Mouse (Mus musculus): ENCODE results near the gene Mdm2. TPM values are rescaled to one million over a fixed set of nuclear protein-coding genes. Genes with fewer than 3 reads are reported as not detected.
"Not testable (repeated sequence)": the region's sequence is repeated elsewhere in the genome, so short reads cannot be mapped to it uniquely, and the experiment has no call there.

Gene Mdm2
- polyA plus RNA-seq, 1 experiment from 2014 or later = 76.5 TPM

DNA sequence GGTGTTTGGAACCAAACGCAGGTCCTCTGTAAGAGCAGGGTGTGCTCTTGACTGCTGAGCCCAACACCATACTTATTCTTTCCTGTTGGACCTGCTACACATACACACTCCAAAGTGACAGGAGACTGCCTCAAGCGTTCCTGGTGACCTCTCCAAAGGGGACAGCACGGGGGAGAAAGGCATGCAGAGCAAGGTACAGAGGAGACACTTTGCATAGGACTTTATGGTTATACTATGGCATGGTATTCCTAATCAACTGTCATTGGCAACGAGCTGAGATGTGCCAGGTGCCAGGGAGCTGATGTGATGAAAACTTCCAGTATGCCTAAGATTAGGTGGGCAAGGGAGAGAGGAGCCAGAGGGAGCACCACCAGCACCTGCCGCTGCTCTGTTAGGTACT, 26.0 kb upstream of the Mdm2 start:
- Histone ChIP-seq H3K9me3 (no peaks in the 10 kb centered on the region), H3K4me3 (replicated peaks) (no peak overlapping the region), H3K36me3 (replicated peaks) (peaks cover 43% of the 10 kb centered on the region), H3K9ac (no peak overlapping the region), H3K27ac (no peak overlapping the region), H3K27me3 (no peaks in the 10 kb centered on the region), H3K4me1 (no peaks in the 10 kb centered on the region), H3K4me2 (no peak overlapping the region)
- 89% methylated on average over 5 of the region's 5 CpGs for WGBS
- no peak for ATAC-seq (ENCODE audit: low FRiP score)

DNA sequence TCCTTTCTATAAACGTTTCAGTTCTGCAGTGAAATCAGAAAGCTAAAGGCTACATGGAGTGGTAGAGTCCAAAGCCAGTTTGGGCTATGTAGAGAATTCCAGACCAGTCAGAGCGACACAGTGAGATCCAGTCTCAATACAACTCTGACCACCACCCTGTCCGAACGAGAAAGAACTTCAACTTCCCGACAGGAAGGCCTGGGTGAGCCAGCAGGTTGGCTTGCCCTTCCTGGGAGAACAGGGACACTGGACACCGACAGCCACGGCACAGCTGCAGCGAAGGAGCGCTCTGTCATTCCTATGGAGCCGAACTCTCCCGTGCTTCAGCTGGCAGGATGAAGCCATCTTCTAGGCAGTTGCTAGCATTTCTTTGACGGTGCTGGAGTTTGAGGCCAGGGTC, 24.8 kb upstream of the Mdm2 start:
- H3K27ac ChIP-seq; H3K4me3 ChIP-seq (replicated peaks); H3K4me1 ChIP-seq; ATAC-seq (ENCODE audit: low FRiP score); H3K9me3 ChIP-seq; H3K27me3 ChIP-seq; H3K4me2 ChIP-seq; H3K9ac ChIP-seq: not testable (repeated sequence)
- 92% methylated on average over 12 of the region's 12 CpGs for WGBS
- H3K36me3 ChIP-seq (replicated peaks) = peaks cover 43% of the 10 kb centered on the region

GRCm38 (mm10) chr10:117734104-117734852, 23.7 kb upstream of the Mdm2 start:
- peaks cover 31% of the 10 kb centered on the region for H3K36me3 ChIP-seq (replicated peaks)
- H3K4me2 ChIP-seq; H3K27ac ChIP-seq; ATAC-seq (ENCODE audit: low FRiP score); H3K4me3 ChIP-seq (replicated peaks); H3K27me3 ChIP-seq; H3K9me3 ChIP-seq; H3K4me1 ChIP-seq; H3K9ac ChIP-seq: not testable (repeated sequence)
- WGBS = 89% methylated on average over 10 of the region's 10 CpGs

GRCm38 (mm10) chr10:117733626-117734025, 23.1 kb upstream of the Mdm2 start:
- WGBS = 94% methylated on average over 8 of the region's 8 CpGs
- ATAC-seq (ENCODE audit: low FRiP score) = not testable (repeated sequence)

DNA sequence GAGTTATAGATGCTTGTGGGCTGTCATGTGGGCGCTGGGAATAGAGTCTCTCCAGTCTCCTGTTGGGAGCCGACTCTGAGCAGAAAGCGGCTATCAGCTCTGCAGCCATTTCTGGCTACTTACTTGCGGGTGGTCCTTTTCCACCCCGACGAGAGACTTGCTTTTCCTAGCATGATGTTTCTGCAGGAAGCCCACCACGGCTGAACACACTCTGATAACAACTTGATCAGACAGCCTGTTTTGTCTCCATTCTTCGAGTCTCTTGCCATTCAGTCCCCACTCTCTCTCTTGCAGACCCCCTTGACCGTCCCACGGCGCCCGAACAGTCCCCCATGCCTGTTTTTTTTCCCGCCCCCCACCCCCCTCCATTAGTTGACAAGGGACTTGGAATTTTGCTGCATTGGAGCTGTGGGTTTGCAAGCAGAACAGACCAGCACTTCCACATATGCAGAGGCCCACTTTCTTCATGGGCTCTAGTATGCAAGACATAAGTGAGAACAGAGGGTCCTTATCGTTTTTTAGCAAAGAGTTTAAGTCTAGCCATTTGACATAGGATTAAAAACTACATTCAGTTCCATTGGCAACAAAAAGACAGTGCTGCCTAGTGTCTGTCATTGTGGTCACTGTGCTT, 22.5 kb upstream of the Mdm2 start:
- H3K27ac ChIP-seq = no peak overlapping the region
- H3K4me1 ChIP-seq = no peaks in the 10 kb centered on the region
- peaks cover 19% of the 10 kb centered on the region for H3K36me3 ChIP-seq (replicated peaks)
- 89% methylated on average over 14 of the region's 14 CpGs for WGBS
- H3K4me3 ChIP-seq (replicated peaks) = no peak overlapping the region
- no peak overlapping the region for H3K4me2 ChIP-seq
- H3K9ac ChIP-seq = no peak overlapping the region
- no peaks in the 10 kb centered on the region for H3K9me3 ChIP-seq
- no peaks in the 10 kb centered on the region for H3K27me3 ChIP-seq
- no peak for ATAC-seq (ENCODE audit: low FRiP score)

More at GRCm38 (mm10) chr10:117733626-117734025, 23.1 kb upstream of the Mdm2 start:
- not testable (repeated sequence) for H3K4me3 ChIP-seq (replicated peaks); H3K9ac ChIP-seq; H3K27ac ChIP-seq; H3K4me1 ChIP-seq; H3K27me3 ChIP-seq; H3K9me3 ChIP-seq; H3K4me2 ChIP-seq
- H3K36me3 ChIP-seq (replicated peaks) = peaks cover 25% of the 10 kb centered on the region

DNA sequence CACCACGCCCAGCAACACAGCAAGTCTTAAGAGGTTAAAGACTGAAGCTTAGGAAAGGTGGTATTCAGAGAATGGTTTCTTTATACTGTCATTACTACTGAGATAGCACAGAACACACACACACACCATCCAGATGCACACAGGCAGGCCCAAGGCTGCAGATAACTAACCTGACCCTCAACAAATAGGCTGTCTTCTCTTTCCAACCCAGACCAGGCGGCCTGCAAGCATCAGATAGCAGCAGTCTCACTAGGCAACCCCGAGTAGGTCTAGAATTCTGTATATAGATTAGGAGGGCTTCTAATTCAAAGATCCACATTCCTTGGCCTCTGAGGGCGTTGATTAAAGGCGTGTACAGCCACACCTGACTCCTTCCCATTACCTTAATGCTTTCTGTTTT, 21.6 kb upstream of the Mdm2 start:
- no peak overlapping the region for H3K9ac ChIP-seq
- whole genome bisulfite sequencing = 92% methylated on average over 5 of the region's 5 CpGs
- H3K36me3 ChIP-seq (replicated peaks) = peaks cover 13% of the 10 kb centered on the region
- no peak overlapping the region for H3K4me2 ChIP-seq
- H3K27me3 ChIP-seq = no peaks in the 10 kb centered on the region
- no peak overlapping the region for H3K27ac ChIP-seq
- no peak overlapping the region for H3K4me3 ChIP-seq (replicated peaks)
- ATAC-seq (ENCODE audit: low FRiP score) = no peak
- no peaks in the 10 kb centered on the region for H3K4me1 ChIP-seq
- H3K9me3 ChIP-seq = no peaks in the 10 kb centered on the region

- WGBS = 69% methylated on average over 15 of the region's 15 CpGs
- Histone ChIP-seq H3K27ac (no peak overlapping the region), H3K4me2 (no peak overlapping the region), H3K27me3 (no peaks in the 10 kb centered on the region), H3K4me1 (no peaks in the 10 kb centered on the region), H3K9me3 (no peaks in the 10 kb centered on the region), H3K4me3 (replicated peaks) (no peak overlapping the region), H3K36me3 (replicated peaks) (peaks cover 6% of the 10 kb centered on the region), H3K9ac (no peak overlapping the region)
- no peak for ATAC-seq (ENCODE audit: low FRiP score)
These were observed 20.9 kb upstream of the Mdm2 start for GRCm38 (mm10) chr10:117731244-117732101.

DNA sequence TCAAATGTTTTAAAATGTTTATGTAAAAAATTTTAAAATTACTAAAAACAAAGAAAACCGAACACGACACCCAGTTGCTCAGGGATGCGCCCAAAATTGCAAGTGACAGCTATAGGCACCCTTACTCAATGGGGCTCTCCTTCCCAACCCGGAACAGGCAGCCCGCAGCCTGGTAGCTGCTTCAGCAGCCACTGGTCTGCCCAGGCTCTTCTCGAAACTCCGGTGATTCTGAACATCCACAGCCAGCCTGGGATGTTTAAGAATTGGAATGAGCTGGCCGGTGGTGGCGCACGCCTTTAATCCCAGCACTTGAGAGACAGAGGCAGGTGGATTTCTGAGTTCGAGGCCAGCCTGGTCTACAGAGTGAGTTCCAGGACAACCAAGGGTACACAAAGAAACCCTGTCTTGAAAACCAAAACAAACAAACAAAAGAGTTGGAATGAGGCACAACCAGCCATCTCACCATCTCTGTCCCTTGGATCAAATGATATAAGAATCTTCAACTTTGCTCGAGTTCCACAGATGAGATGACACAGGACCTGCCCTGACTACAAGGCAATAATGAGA, 20.2 kb upstream of the Mdm2 start:
- Histone ChIP-seq H3K4me2 (no peak overlapping the region), H3K27ac (no peak overlapping the region), H3K27me3 (no peaks in the 10 kb centered on the region), H3K9ac (no peak overlapping the region), H3K4me1 (no peaks in the 10 kb centered on the region), H3K4me3 (replicated peaks) (no peak overlapping the region), H3K9me3 (no peaks in the 10 kb centered on the region), H3K36me3 (replicated peaks) (0 out of 2 replicates have a peak, but pooled peaks cover 2% of the 10 kb centered on the region)
- 94% methylated on average over 12 of the region's 12 CpGs for WGBS
- ATAC-seq (ENCODE audit: low FRiP score) = no peak

DNA sequence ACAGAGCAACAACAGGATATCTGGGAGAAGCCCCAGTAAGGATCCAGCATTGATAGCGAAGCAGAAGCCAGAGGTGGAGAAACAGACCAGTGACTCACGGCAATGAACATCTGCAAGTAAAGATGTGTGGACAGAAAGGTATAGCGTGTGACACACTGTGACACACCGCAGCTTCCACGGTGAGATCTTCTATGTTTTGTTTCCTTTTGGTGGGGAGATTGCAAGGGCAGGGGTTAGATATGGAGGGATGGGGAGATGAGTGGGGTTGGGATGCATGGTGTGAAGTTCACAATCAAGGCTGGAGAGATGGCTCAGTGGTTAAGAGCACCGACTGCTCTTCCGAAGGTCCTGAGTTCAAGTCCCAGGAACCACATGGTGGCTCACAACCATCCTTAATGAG, 19.6 kb upstream of the Mdm2 start:
- no peak for ATAC-seq (ENCODE audit: low FRiP score)
- no peak overlapping the region for H3K4me2 ChIP-seq
- no peaks in the 10 kb centered on the region for H3K4me1 ChIP-seq
- no peak overlapping the region for H3K9ac ChIP-seq
- H3K36me3 ChIP-seq (replicated peaks) = no peaks in the 10 kb centered on the region
- H3K27me3 ChIP-seq = no peaks in the 10 kb centered on the region
- whole genome bisulfite sequencing = 94% methylated on average over 7 of the region's 7 CpGs
- no peak overlapping the region for H3K27ac ChIP-seq
- no peak overlapping the region for H3K4me3 ChIP-seq (replicated peaks)
- H3K9me3 ChIP-seq = no peaks in the 10 kb centered on the region

DNA sequence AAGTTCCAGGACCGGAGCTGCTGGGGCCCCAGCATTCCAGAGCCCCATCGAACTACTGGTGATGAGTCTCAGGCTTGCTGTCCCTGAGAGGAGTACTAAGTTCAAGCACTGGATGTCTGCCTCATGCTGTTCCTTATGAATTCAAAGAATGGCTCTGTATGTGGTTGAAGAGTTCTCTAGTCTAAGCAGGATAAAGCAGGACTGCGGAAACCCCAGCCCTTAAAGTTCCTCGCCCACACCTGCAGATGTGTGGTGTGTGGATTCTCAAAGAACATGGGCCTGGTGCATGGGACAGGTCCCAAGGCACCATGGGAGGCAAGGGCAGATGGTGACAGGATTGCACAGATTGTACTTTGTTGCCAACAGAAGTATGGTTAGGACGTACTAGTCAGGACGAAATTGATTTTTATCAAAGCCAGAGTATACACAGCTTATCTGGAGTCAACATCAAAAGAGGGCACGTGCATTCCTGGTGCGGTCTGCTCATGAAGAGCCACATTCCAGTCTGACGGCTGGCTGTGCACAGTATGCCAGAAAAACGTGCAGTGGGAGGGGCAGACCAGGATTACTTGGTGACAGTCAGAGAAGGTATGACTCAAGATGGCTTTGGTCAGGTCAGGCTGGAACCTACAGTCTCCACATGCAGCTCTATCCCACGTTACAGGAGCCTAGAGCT, 18.7 kb upstream of the Mdm2 start:
- ATAC-seq (ENCODE audit: low FRiP score) = no peak
- Histone ChIP-seq H3K36me3 (replicated peaks) (no peaks in the 10 kb centered on the region), H3K4me1 (no peaks in the 10 kb centered on the region), H3K4me2 (no peak overlapping the region), H3K9ac (no peak overlapping the region), H3K4me3 (replicated peaks) (no peak overlapping the region), H3K27ac (no peak overlapping the region), H3K9me3 (no peaks in the 10 kb centered on the region), H3K27me3 (no peaks in the 10 kb centered on the region)
- 79% methylated on average over 11 of the region's 11 CpGs for WGBS

DNA sequence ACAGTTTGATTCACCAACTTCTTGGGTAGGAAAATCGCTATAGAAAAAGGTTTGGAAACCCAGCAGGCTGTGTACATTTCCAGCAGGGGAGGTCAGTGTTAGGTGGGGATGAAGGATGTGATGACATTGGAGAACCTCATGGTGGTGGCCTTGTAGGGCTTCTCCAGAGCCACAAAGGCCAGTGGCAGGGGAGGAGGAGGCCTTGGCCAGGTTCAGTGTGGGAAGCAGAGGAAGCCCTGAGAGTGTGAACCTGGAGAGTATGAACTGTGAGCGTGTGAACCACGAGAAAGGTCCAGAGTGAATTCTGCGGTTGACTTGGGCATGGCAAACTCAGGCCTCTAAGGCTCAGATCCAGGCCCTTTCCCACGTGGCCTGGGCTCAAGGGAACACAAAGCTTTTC, 18.0 kb upstream of the Mdm2 start:
- Histone ChIP-seq H3K27ac (no peak overlapping the region), H3K4me3 (replicated peaks) (no peak overlapping the region), H3K27me3 (no peaks in the 10 kb centered on the region), H3K9me3 (no peaks in the 10 kb centered on the region), H3K4me2 (no peak overlapping the region), H3K4me1 (no peaks in the 10 kb centered on the region), H3K9ac (no peak overlapping the region), H3K36me3 (replicated peaks) (no peaks in the 10 kb centered on the region)
- WGBS = 85% methylated on average over 5 of the region's 5 CpGs
- no peak for ATAC-seq (ENCODE audit: low FRiP score)
